Mouse (Mus musculus) 3134 (cell line): ENCODE results near the gene Rergl.

Experiments used
- DNase-seq: peaks from one replicate; pipeline ENCODE4 v3.0.0-alpha.2; 2011; ENCODE audit warnings: low spot score; ENCODE audit not compliant: insufficient read length; ENCODE audit errors: extremely low read depth

The Rergl gene

GRCm38 (mm10) chr6:139501876-139502275, at the start of gene Rergl:
Gene Rergl, minus strand, starts transcription at chr6:139501976.
- no peak for DNase-seq

DNA sequence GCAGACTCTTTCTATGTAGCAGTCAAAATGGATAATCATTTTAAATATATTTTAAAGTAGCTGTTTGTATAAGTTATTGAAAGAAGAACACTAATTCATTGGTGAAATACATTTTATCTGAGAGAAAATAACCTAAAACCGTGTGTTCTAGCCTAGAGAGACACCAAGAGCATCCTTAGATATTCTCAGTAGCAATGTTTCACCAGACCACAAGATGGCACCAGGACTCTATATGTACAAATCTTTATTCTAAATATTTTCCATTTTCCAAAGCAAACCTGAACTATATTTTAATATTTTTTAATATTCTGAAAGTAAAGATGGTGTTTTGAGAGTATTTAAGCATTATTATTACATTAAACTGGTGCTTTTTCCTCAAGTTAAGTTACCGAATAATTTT, 36.7 kb upstream of the Rergl start:
- no peak for DNase-seq

- DNase-seq = no peak
Measured at GRCm38 (mm10) chr6:139525406-139525805, 23.6 kb upstream of the Rergl start.

DNA sequence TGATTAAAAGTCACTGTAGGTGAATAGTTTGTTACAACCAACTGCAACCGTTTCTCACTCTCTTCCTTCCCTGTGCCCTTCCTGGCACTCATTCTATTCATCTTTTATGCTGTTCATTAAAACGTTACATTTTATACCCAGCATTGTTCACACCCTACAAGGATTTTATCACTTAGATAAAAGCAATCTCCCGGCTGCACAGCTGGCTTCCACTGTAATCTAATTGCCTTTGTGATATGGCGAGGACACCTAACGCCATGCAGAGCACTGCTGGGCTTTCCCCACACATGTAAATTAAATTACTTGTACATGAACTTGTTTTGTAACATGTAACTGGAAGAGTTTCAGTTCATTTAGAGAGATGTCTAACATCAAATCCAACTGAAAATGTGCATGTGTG, 22.5 kb upstream of the Rergl start:
- no peak for DNase-seq

DNA sequence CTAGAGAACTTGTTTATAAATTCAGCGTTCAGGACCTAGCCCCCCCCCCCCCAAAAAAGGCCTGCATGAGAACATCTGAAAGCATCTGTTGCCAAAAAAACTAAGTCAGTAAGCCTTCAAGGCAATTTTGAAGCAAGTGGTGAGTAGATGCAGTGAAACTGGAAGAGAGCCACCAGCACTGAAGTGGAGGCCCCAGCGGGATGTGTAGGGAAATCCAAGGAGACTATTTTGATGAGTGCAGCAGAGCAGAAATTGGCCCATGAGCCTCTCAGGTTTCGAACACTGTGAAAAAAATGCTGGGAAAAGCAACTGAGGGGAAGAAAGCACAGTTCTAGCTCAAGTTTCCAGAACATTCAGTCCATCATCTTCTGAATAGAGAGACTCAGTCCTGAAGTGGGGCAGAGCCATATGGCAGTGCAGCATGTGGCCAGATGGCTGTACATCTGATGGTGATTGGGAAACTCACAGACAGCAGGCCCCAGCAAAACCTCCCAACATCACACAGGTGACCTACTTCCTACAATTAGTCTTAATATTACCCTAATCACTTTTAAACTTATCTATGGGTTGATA, 13.2 kb upstream of the Rergl start:
- no peak for DNase-seq

- no peak for DNase-seq
Measured at GRCm38 (mm10) chr6:139479730-139480129, 22.0 kb downstream of the Rergl start.

- no peak for DNase-seq
Measured at GRCm38 (mm10) chr6:139464980-139465379, 36.8 kb downstream of the Rergl start.

DNA sequence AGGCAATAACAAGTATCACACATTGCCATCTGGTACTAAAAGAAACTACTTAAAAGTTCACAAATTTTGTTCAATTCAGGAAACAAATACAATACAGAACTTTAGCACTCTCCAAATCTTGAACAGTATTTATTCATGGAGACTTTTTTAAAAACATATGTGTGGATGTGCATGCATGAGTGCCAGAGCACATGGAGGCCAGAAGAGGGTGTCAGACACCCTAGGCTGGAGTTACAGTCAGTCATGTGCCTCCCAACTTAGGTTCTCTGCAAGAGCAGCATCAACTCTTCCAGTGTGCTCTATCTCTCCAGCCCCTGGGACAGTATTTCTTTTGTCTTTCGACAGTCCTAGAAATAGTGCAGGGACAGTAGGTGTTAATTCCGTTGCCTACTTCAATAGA, 37.5 kb downstream of the Rergl start:
- no peak for DNase-seq

DNA sequence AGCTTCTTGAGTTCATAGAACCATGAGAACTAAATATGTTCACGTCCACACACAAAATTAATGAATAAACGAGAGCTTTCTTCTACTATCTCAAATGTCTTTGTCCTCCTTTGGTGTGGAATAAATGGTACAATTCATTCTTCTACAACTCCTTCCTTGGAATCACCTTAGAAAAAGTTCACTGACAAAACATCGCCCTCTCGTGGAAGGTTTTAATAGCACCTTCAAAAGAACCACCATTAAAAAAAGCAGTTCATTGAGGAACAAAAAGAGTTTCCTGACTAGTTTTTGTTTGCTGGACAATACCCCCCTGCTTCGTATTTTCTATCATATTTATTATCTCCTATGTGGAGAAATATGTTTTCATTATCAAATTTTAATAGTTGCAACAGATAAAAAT, 40.7 kb downstream of the Rergl start:
- no peak for DNase-seq

DNA sequence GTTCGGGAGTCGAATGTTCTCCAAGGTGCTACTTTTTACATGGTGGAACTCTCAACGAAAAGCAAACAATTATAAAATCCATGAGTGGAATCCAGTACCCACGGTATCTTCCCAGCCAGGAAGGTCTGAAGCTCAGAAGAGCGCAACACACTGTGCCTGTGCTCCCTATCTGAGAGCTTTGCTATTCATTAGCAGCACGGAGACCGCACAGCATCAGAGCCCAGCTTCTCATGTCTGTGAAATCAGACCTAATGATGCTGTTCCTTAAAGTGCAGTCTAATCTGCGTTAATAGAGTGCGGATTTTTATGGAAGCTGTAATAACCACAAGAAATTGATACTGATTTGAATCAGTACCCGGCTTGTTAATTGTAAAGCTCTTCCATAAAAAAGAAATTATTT, 41.3 kb downstream of the Rergl start:
- DNase-seq = no peak

DNA sequence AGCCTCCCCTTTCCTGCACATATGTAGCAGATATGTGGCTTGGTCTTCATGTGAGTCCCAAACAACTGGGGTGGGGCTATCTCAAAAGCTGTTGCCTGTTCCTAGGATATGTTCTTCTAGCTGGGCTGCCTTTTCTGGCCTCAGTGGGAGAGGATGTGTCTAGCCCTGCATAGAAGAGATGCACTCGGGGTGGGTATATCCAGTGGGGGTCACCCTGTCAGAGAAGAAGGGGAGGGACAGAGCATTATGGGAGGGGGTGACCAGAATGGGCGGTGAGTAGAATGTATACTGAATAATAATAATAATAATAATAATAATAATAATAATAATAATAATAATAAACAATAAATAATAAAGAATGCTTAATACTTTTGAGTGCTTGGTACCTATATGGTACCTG, 57.8 kb downstream of the Rergl start:
- no peak for DNase-seq
